Mouse (Mus musculus) adrenal gland, postnatal 36 days (tissue): ENCODE data around the gene Osm. TPM values are rescaled to one million over a fixed set of nuclear protein-coding genes. Genes with fewer than 3 reads are reported as not detected.

ENCODE experiments used
- DNase-seq, 2 experiments: peaks; one replicate each; pipeline ENCODE4 v3.0.0; 2021; ENCODE audit warnings: mixed read lengths in 1 of 2
- long read RNA-seq, 2 experiments: library from polyadenylated mRNA; stranded (forward); transcript quantifications; one replicate each; pipeline ENCODE4 v2.0.0; 2021; ENCODE audit warnings: borderline sequencing depth in 2 of 2
- total RNA-seq, 2 experiments: library from RNA; stranded (reverse); gene quantifications; 2 replicates each; pipeline ENCODE4 v1.2.3; 2021

Gene Osm
- total RNA-seq, result under 1 TPM in 1 of 2 experiments, not detected in 1; 0.26 TPM
- long read RNA-seq, experiment 1, partial matches to known transcripts, result 0 of 1 reads
- long read RNA-seq, experiment 1, other reads (novel, unspliced or antisense), result 0 of 1 reads
- long read RNA-seq, experiment 2, result 0 reads

DNA sequence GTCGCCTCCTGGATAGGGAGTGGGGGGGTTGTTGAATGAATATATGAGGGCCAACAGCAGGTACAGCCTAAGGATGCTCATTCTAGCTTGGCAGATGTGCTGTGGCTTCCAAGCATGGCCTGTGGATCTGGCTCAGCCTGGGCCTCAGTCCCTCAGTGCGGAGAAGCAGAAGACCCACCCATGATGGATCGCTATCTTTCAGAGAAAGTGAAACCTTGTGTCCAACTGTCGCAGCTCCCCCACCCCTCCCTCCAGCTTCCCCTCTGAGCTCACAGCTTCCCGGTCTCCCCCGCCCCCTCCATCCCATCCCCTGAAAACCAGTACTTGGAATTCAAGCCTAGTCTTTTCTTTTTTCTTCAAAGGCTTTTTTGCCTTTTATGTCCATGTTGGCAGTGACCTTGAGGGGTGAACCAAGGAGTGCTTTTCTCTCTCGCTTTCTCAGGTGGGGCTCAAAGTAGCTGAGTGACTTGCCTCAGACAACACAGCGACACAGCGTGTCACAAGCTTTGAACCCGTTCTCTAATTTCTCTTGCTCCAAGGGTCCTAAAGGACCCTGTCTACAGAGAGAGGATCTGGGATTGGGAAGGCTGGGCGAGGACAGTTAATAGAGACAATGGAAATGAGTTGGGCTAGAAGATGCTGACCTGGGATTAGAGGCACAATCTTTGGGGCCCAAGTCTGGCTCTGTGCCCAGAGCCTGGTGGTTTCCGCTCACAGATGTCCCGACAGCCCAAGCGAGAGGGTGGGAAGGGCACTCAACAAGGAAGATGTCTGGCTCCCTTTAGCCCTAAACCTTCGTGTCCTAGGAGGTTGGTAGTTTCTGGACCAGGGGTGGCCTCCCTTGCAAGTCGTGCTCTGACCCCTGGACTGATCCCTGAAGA, at the start of gene Osm:
Gene Osm (plus strand): TSS at position 756 of the 881 bp plus-strand sequence.
- no peak for DNase-seq

DNA sequence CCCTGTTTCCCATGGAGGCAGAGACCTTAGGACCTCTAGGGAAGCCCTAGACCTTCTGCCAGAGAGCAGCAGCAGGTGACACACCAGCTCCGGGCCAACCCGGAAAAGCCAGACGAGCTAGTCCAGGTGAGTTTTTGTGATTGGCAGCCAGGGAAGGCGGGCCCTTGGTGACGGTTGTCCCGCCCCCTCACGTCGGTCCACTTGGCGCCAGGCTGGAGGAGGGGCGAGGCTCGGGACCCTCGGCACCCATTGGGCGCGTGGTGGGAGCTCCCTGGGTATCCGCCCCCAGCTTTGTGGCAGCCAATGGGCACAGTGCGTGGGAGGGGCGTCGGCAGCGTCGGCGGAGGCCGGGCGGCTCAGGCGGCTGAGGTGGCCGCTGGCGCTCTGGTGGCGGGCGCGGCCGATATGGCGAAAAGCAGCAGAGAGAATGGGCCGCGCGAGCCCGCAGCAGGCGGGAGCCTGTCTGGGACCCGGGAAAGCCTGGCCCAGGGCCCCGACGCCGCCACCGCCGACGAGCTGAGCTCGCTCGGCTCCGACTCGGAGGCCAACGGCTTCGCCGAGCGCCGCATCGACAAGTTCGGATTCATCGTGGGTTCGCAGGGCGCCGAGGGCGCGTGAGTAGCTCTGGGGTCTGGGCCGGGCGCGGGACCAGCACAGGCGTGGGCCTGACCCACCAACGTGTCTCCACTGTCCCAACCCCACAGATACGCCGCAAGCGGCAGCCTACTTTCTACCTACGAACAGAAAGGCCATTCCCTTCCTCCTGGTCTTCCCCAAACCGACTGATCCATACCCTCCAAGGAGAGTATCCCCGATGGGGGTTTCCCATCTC, 49.5 kb upstream of the Osm start, which contains the start of gene Tbc1d10a:
Gene Tbc1d10a (plus strand): TSS at position 304 of the 832 bp plus-strand sequence.
- peak; percentile 99 to 100 for DNase-seq

- DNase-seq, result no peak
Observed at GRCm38 (mm10) chr11:4187318-4187700, 48.9 kb upstream of the Osm start.

DNA sequence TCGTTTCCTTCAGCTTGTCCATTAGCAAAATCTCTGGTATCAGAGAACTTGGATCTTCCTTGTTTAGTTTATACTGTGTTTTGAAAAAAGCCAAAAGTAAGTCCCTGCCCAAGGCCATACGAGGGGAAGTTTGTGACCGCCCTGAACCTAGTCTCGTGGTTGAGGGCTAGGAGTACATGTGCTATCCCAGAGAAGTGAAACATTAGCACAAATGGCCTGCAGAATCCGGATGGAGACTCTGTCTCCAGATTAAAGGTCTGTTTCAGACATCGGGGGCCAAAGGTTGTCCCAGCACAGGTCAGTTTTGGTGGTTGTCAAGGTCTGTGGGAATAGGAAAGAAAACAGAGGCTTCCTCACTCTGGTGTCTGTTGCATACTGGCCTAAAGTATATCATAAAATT, 47.0 kb upstream of the Osm start:
- no peak for DNase-seq

GRCm38 (mm10) chr11:4190677-4191076, 45.5 kb upstream of the Osm start:
- peak in 1 of 2 experiments; percentile 34 for DNase-seq

- no peak for DNase-seq
Observed at GRCm38 (mm10) chr11:4192757-4193156, 43.5 kb upstream of the Osm start.

DNA sequence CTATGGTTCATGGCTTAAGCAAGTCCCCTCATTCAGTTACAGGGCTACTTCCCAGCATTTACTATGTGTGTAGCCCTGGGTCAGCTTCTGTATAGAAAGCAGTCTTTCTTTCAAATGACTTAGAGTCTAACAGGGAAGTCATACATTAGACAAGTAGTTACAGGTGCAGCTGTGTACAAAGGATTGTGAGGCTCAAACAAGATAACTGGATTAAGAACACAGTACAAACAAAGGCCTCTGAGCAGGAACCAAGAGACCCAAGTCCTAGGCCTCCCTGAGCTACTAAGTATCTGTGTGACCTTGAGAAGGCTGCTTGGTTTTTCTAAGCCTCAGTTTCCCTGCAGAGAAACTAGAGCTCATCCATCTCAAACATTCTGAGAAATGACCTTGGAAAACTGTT, 42.8 kb upstream of the Osm start:
- DNase-seq, result no peak

DNA sequence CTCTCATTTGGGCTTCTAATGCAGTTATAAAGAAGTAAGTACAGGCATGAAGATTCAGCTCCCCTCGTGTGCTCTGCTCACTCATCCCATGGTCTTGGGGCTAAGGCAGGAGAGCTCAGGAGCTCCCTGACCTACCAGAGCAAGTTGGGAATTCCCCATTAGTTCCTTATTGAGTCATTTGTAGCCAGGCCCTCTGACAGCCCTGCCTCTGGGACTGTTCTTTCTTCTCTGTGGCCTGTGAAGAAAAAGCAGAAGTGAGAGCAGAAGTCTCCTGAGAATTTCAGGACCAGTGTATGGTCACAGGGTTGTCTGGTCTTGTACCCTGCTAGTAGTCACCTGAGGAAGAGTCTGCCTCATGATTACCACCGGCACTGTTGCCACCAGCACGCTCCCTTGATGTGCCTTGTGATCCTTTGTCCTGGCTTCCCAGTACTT, 40.6 kb upstream of the Osm start:
- no peak for DNase-seq

DNA sequence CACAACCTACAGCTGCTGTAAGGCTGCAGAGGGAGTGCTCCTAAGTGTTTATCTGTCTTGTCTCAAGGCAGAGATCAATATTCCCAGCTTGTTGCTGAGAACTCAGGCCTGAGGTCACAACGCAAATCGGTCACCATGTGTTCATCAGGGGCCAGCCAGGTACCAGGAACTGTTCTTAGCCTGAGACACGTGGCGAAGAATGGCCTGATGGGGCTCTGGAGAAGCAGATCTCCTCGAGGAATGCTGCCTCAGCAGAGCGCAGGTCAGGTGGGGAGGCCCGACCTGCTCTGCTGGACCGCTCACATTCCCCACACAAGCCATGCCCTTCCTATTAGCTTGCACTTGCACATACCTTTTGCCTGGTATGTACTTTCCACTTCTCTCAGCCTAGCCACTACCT, 39.6 kb upstream of the Osm start:
- no peak for DNase-seq

DNA sequence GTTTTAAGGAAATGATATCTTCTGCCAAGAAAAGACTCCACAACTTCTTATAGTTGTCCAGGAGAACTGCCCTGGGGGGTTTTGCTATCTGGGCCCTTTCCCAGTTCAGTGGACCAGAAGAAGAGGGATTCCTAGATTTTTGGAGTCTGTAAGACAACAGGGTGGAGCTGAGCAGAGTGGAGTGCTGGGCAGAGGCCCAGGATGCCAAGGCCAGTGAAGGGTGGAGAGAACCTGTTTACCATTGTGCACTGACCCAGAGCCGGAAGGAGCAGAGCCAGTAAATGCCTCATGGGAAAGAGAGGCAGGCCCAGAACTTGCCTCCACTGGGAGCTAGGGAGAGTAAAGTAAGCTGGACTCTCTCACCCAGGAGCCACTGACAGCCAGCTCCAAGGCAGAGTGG, 38.5 kb upstream of the Osm start:
- peak; percentile 60 to 69 for DNase-seq

- DNase-seq, result no peak
Observed at GRCm38 (mm10) chr11:4201981-4202700, 34.1 kb upstream of the Osm start.

GRCm38 (mm10) chr11:4202995-4203704, 33.1 kb upstream of the Osm start:
- DNase-seq, result no peak

DNA sequence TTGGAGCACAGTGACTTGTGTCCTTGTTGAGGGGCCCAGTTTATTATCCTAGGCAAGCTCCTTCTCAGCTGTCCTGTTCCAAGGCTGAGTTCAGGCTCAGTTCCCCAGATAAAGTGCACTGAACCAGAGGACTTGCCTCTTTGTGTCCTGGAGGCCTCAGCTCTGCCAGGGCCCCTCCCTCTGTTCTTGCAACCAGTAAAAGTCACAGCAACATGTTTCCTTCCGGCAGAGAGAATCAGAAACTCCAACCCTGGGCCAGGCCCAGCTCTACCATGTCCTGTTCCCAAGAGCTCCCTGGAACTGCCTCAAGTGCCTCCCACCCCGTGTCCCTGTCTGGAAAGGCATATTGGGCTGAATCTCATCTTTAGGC, 32.5 kb upstream of the Osm start:
- DNase-seq, result peak; percentile 74 to 81

GRCm38 (mm10) chr11:4205097-4205655, 31.0 kb upstream of the Osm start:
- DNase-seq, result no peak

DNA sequence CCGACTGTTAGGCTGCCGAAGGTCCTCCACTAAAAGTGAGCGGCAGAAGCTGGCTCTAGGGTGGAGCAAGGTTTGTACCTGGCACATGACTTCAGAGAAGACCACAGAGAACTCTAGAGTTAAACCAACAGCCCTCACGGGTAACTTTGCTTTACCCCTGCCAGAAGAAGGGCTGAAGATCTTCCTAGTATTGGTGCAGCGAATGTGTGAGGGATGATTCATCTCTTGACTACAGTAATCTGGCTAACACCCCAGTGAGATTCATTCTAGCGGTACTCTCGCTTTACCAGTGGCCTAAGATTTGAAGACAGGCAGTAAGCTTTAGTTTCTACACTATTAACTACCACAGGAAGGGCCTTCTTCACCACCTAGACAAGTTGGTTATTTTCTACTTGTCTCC, 30.3 kb upstream of the Osm start:
- no peak for DNase-seq

GRCm38 (mm10) chr11:4206563-4206962, 29.7 kb upstream of the Osm start:
- no peak for DNase-seq

DNA sequence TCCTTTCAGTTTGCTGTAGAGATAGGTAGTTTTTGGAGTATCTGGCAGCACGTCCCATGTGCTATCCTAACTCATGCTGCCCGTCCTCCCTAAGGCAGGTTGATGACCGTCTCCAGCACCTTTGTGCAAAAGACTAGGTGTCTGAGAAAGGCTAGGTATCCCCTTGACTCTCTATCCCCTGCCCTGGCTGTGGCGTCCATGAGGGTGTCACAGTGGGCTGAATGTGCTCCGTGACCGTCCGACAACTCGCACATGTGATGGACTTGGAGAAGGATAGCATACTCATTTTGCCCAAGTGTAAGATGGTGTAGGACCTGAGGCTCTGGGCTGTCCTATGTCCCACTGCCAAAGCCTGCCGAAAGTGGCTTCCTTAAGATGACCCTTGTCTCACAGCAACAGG, 28.6 kb upstream of the Osm start:
- DNase-seq, result no peak

DNA sequence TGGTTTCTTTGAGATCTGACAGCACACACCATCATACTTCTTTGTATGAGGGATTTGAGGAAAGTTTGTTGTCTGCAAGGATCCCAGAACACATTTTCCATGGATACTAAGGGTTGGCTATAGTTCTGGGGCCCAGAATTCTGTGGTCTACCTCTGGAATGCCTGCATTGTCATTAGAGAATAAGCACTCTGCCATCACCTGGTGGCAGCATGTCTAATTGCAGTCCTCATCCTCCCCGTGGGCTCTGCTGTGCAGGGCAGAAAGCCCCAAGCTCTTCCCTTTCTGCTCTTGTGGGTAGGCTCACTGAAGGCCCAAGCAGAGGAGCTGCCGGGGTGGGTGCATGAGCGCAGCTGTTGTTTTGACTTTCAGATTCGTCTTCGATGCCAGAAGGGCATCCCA, 26.7 kb upstream of the Osm start:
- DNase-seq, result no peak

GRCm38 (mm10) chr11:4210786-4211185, 25.4 kb upstream of the Osm start:
- DNase-seq, result peak; percentile 40 to 50

DNA sequence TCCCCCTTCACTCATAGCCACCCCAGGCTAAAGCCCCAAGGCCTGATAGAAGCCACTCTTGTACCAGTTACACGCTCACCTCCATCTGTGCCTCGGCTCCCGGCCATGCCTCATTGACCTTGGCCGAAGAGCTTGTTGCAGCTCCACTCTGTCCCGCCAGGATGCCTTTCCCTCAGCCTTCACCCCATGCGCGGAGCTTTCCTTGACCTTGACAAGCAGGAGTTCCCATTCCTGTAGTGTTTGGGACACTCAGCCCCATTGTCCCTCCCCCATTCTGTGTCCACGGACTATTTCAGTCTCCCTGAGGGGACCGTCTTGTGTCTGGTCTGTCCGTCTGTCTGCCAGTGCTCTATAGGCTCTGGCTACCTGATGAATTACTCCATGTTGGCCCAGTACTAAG, 23.1 kb upstream of the Osm start:
- peak; percentile 55 for DNase-seq

GRCm38 (mm10) chr11:4214572-4214971, 21.6 kb upstream of the Osm start:
- DNase-seq, result no peak
